Mouse (Mus musculus) olfactory bulb, adult 2 months (tissue): ENCODE measurements around the gene Gabpb2.

ENCODE experiments used
- CTCF ChIP-seq: fragments of 200-500 bp; IDR thresholded peaks from 2 replicates; pipeline ENCODE4 v1.5.1; 2012; ENCODE audit warnings: low read depth, mild to moderate bottlenecking, low read length, moderate library complexity; ENCODE audit not compliant: insufficient read depth
- POLR2A ChIP-seq: fragments of 200-500 bp; IDR thresholded peaks from 2 replicates; pipeline ENCODE4 v1.6.1; 2012; ENCODE audit warnings: mild to moderate bottlenecking, low read depth, low read length, moderate library complexity; ENCODE audit not compliant: insufficient read depth

GRCm38 (mm10) chr3:95133680-95134101 is 84.0 kb downstream of the Gabpb2 start, which contains the start of the genes Scnm1 and Lysmd1:
- TF ChIP-seq CTCF, result no peak
- no peak for TF ChIP-seq POLR2A
